Mouse (Mus musculus) intestine, embryonic 16.5 days (tissue): ENCODE results near the gene Rbck1. TPM values are rescaled to one million over a fixed set of nuclear protein-coding genes. Genes with fewer than 3 reads are reported as not detected.
"Not testable (repeated sequence)": the region's sequence is repeated elsewhere in the genome, so short reads cannot be mapped to it uniquely, and the experiment has no call there.

Experiments used
- ATAC-seq: fragments of 200-750 bp; cut with Nextera tagmentation; 2 replicates; pipeline ENCODE4 v1.8.0; 2017; ENCODE audit warnings: moderate TSS enrichment, moderate library complexity
- H3K27ac ChIP-seq: fragments of 300-500 bp; sonication (generic); 2 replicates; pipeline ENCODE4 v1.5.1; 2014; ENCODE audit warnings: mild to moderate bottlenecking, low read length
- H3K27me3 ChIP-seq: fragments of 300-500 bp; sonication (generic); replicated peaks from 2 replicates; pipeline ENCODE4 v1.6.1; 2014; ENCODE audit warnings: low read length, control low read depth, mixed read lengths; ENCODE audit not compliant: control insufficient read depth, insufficient read depth
- H3K36me3 ChIP-seq: fragments of 300-500 bp; sonication (generic); 2 replicates; pipeline ENCODE4 v1.6.1; 2014; ENCODE audit warnings: low read length, control low read depth; ENCODE audit not compliant: control insufficient read depth, insufficient read depth
- H3K4me1 ChIP-seq: fragments of 300-500 bp; sonication (generic); 2 replicates; pipeline ENCODE4 v1.6.1; 2014; ENCODE audit warnings: low read length, control low read depth, mixed read lengths; ENCODE audit not compliant: control insufficient read depth, insufficient read depth
- H3K4me2 ChIP-seq: fragments of 300-500 bp; sonication (generic); 2 replicates; pipeline ENCODE4 v1.6.1; 2014; ENCODE audit warnings: low read depth, low read length, control low read depth
- H3K4me3 ChIP-seq: fragments of 300-500 bp; sonication (generic); 2 replicates; pipeline ENCODE4 v1.5.1; 2014; ENCODE audit warnings: mild to moderate bottlenecking, low read length
- H3K9ac ChIP-seq: fragments of 300-500 bp; sonication (generic); 2 replicates; pipeline ENCODE4 v1.6.1; 2014; ENCODE audit warnings: low read depth, low read length
- H3K9me3 ChIP-seq: fragments of 300-500 bp; sonication (generic); 2 replicates; pipeline ENCODE4 v1.6.1; 2016; ENCODE audit warnings: low read length, control low read depth; ENCODE audit not compliant: control insufficient read depth
- WGBS: fragments of 180-500 bp; shearing (Covaris S2); extraction: QIAGEN DNeasy Blood & Tissue Kit; methylation state at CpG from one replicate; pipeline ENCODE4 v1.1.7; 2014; 5-methylcytosine and 5-hydroxymethylcytosine counted together
- polyA plus RNA-seq: library from polyadenylated mRNA; unstranded; fragments of >200 nt; fragmentation: Nextera tagmentation; extraction: Ambion mirVana; gene quantifications from 2 replicates; pipeline ENCODE4 v1.2.1, GENCODE M21; 2015

The Rbck1 gene
- polyA plus RNA-seq, 1 experiment from 2014 or later = 82.5 TPM

DNA sequence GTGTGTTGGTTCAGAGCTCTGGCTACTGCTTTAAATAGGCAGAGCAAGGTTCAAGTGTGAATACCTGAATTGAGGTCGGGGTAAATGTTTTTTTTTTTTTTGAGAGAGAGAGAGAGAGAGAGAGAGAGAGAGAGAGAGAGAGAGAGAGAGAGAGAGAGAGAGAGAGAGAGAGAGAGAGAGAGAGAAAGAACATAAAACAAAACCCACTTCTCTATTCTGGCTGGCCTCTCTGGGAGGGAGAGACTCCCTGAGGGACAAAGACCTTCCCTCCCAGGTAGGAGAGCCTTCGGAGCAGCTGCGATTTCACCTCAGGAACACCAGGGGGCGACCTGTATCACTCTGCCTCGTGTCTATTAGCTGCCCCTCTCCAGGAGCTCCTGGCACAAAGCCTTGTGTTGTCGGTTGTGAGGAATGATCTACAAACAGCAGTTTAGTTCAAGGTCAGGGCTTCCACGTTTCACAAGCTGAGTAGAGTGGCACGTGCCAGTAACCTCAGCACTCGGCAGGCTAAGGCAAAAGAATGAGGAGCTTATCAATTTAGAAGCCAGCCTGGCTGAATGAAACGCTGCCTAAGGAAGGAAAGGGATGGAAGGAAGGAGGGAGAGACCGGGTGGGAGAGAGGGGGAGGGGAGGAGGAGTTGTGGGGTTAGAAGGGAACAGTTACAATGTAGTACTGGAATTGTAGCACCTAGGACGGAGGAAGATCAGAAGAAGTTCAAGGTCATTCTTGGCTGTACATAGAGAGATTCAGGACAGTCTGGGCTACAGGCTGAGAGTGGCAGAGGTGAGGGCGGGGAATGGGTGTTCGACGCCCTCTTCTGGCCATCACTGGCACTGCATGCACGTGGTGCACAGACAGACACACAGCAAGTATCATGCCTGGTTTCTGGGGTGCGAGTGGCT, 31.0 kb upstream of the Rbck1 start:
- peak overlapping the region; percentile 42 for H3K4me2 ChIP-seq
- H3K4me3 ChIP-seq = no peak overlapping the region
- H3K4me1 ChIP-seq = peaks cover 13% of the 10 kb centered on the region; the same call in 1 of the 2 replicates
- no peaks in the 10 kb centered on the region for H3K36me3 ChIP-seq
- no peaks in the 10 kb centered on the region for H3K9me3 ChIP-seq
- peak overlapping the region; percentile 20; the same call in 1 of the 2 replicates for H3K27ac ChIP-seq
- no peaks in the 10 kb centered on the region for H3K27me3 ChIP-seq
- H3K9ac ChIP-seq = no peak overlapping the region
- ATAC-seq = peak; percentile 55
- WGBS = 9% methylated on average over 17 of the region's 17 CpGs

DNA sequence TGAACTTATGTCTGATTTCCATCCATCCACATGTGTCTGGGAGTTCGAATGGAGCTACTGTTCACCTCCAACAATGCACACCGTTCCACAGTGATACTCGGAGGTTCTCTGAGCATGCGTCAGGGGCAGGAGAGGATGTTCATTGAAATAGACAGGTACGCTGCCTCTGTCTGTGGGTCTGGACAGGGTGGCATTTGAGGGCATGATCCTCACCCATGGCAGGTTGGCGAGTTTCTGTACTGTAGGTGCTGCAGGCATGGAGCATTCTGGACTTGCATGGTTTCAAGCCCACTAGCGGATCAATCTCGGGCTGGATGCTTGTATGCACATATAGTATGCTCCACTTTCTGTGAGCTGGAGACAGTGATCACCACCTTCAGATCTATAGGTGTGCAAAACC, 28.7 kb upstream of the Rbck1 start:
- 89% methylated on average over 8 of the region's 8 CpGs for WGBS
- Histone ChIP-seq H3K9ac (no peak overlapping the region), H3K9me3 (no peaks in the 10 kb centered on the region), H3K4me1 (peaks cover 13% of the 10 kb centered on the region; the same call in 1 of the 2 replicates), H3K4me3 (no peak overlapping the region), H3K4me2 (no peak overlapping the region), H3K27me3 (no peaks in the 10 kb centered on the region), H3K27ac (no peak overlapping the region), H3K36me3 (no peaks in the 10 kb centered on the region)
- no peak for ATAC-seq

GRCm38 (mm10) chr2:152360271-152360775, 27.9 kb upstream of the Rbck1 start:
- no peaks in the 10 kb centered on the region for H3K36me3 ChIP-seq
- ATAC-seq = peak; percentile 19
- H3K4me3 ChIP-seq = no peak overlapping the region
- 38% methylated on average over 7 of the region's 7 CpGs for WGBS
- no peak overlapping the region for H3K4me2 ChIP-seq
- peak overlapping the region; percentile 67 for H3K27ac ChIP-seq
- H3K9ac ChIP-seq = no peak overlapping the region
- no peaks in the 10 kb centered on the region for H3K27me3 ChIP-seq
- no peaks in the 10 kb centered on the region for H3K9me3 ChIP-seq
- H3K4me1 ChIP-seq = peaks cover 13% of the 10 kb centered on the region; the same call in 1 of the 2 replicates

DNA sequence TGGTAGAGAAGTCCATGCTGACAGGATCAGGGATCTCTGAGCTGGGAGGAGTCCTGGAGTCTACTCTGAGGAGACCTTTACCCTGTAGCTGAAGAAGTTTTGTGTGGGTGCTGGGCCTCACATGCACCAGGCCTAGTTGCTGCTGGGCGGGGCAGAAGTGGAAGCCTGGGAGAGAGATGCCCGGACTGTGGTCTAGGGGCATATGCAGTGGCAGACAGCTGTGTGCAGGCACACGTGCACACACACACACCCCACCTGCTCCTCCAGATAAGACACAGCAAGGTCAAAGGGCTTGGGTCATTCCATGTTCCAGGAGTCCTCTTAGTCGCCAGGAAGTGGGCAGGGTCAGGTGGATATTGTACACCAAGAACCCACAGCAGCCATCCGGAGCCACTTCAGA, 27.2 kb upstream of the Rbck1 start:
- H3K27ac ChIP-seq = peak overlapping the region; percentile 67

DNA sequence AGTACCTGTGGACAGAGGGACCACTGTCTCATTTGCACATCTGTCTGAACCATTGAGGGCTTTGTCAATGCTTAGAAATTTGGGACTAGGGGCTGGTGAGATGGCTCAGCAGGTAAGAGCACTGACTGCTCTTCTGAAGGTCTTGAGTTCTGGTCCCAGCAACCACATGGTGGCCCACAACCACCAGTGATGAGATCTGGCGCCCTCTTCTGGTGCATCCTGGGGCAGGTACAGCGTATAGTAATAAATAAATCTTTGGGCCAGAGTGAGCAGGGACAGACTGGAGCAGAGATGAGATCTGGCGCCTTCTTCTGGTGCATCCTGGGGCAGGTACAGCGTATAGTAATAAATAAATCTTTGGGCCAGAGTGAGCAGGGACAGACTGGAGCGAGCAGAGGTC, 26.5 kb upstream of the Rbck1 start:
- WGBS = 82% methylated on average over 5 of the region's 5 CpGs

More for the DNA sequence above, 27.2 kb upstream of the Rbck1 start:
- no peak overlapping the region for H3K4me3 ChIP-seq
- H3K4me1 ChIP-seq = peaks cover 13% of the 10 kb centered on the region; the same call in 1 of the 2 replicates
- WGBS = 46% methylated on average over 5 of the region's 5 CpGs
- H3K36me3 ChIP-seq = no peaks in the 10 kb centered on the region
- 0 out of 2 replicates have a peak overlapping the region, but pooled peaks have one; percentile 15 for H3K4me2 ChIP-seq
- H3K27me3 ChIP-seq = no peaks in the 10 kb centered on the region
- H3K9ac ChIP-seq = no peak overlapping the region
- H3K9me3 ChIP-seq = no peaks in the 10 kb centered on the region
- ATAC-seq = peak; percentile 91

GRCm38 (mm10) chr2:152357254-152357653, 24.8 kb upstream of the Rbck1 start:
- H3K9ac ChIP-seq = no peak overlapping the region
- H3K27ac ChIP-seq = no peak overlapping the region
- 88% methylated on average over 3 of the region's 3 CpGs for WGBS
- no peaks in the 10 kb centered on the region for H3K36me3 ChIP-seq
- H3K4me1 ChIP-seq = peaks cover 7% of the 10 kb centered on the region; the same call in 1 of the 2 replicates
- H3K4me3 ChIP-seq = no peak overlapping the region
- no peaks in the 10 kb centered on the region for H3K9me3 ChIP-seq
- no peak overlapping the region for H3K4me2 ChIP-seq
- ATAC-seq = no peak
- H3K27me3 ChIP-seq = no peaks in the 10 kb centered on the region

More for the DNA sequence above, 26.5 kb upstream of the Rbck1 start:
- not testable (repeated sequence) for H3K9me3 ChIP-seq, H3K4me2 ChIP-seq, H3K9ac ChIP-seq, H3K27ac ChIP-seq, H3K4me3 ChIP-seq, H3K36me3 ChIP-seq, H3K27me3 ChIP-seq
- H3K4me1 ChIP-seq = peaks cover 12% of the 10 kb centered on the region; the same call in 1 of the 2 replicates
- ATAC-seq = 0 out of 2 replicates have a peak, but pooled peaks have one; percentile 26

- Histone ChIP-seq H3K27me3 (no peaks in the 10 kb centered on the region), H3K9me3 (no peaks in the 10 kb centered on the region), H3K36me3 (no peaks in the 10 kb centered on the region), H3K4me2 (no peak overlapping the region), H3K27ac (no peak overlapping the region), H3K4me3 (no peak overlapping the region), H3K9ac (no peak overlapping the region), H3K4me1 (no peaks in the 10 kb centered on the region)
- peak; percentile 69 for ATAC-seq
- 83% methylated on average over 8 of the region's 8 CpGs for WGBS
These were observed 17.5 kb upstream of the Rbck1 start for GRCm38 (mm10) chr2:152349842-152350540.

DNA sequence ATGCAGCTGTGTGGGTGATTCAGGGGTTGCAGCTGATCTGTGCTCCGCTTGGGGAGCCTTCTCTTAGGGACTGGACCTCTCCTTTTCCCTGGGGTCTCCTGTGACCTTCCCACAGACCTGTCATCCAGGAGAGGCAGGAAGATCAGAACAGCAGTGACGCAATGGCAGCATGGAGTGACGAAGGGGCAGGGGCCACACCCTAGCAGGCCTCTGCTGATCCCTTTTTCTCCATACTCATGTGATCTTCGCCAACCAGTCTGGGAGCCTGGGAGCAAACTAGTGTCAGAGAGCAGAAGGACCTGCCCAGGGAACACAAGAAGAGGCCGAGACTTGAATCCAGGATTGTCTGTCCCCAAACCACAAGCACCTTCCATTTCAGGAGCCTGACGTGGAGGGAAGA, 16.8 kb upstream of the Rbck1 start:
- H3K4me1 ChIP-seq = peaks cover 4% of the 10 kb centered on the region; the same call in 1 of the 2 replicates
- WGBS = 76% methylated on average over 6 of the region's 6 CpGs
- no peak overlapping the region for H3K4me3 ChIP-seq
- H3K36me3 ChIP-seq = no peaks in the 10 kb centered on the region
- H3K4me2 ChIP-seq = no peak overlapping the region
- H3K9ac ChIP-seq = no peak overlapping the region
- peak; percentile 12; the same call in 1 of the 2 replicates for ATAC-seq
- no peak overlapping the region for H3K27ac ChIP-seq
- H3K27me3 ChIP-seq = no peaks in the 10 kb centered on the region; the same call in 1 of the 2 replicates
- no peaks in the 10 kb centered on the region for H3K9me3 ChIP-seq

- no peaks in the 10 kb centered on the region for H3K36me3 ChIP-seq
- H3K27me3 ChIP-seq = peaks cover 3% of the 10 kb centered on the region; the same call in 1 of the 2 replicates
- H3K4me3 ChIP-seq = no peak overlapping the region
- ATAC-seq = no peak
- no peak overlapping the region for H3K9ac ChIP-seq
- H3K4me2 ChIP-seq = no peak overlapping the region
- H3K27ac ChIP-seq = no peak overlapping the region
- no peaks in the 10 kb centered on the region for H3K9me3 ChIP-seq
- WGBS = 81% methylated on average over 2 of the region's 2 CpGs
- H3K4me1 ChIP-seq = peaks cover 4% of the 10 kb centered on the region; the same call in 1 of the 2 replicates
These were observed 15.3 kb upstream of the Rbck1 start for GRCm38 (mm10) chr2:152347722-152348121.
